Mouse (Mus musculus) liver, embryonic 14.5 days (tissue): ENCODE results near the gene Slc37a1. TPM values are rescaled to one million over a fixed set of nuclear protein-coding genes. Genes with fewer than 3 reads are reported as not detected.
A peak's percentile ranks its signal among the peaks of the same experiment; 100 is the strongest.

Experiments
- ATAC-seq: fragments of 200-750 bp; cut with Nextera tagmentation; 2 replicates; pipeline ENCODE4 v1.8.0; 2017; ENCODE audit warnings: moderate number of reproducible peaks, mild to moderate bottlenecking, moderate library complexity; ENCODE audit not compliant: insufficient read depth
- DNase-seq, 3 experiments: peaks; one replicate each; pipeline ENCODE4 v3.0.0-alpha.2; 2012 to 2013; ENCODE audit warnings: low read depth in 3 of 3, low spot score in 3 of 3
- H3K27ac ChIP-seq: fragments of 300-500 bp; sonication (generic); 2 replicates; pipeline ENCODE4 v1.5.1; 2014; ENCODE audit warnings: moderate library complexity, mild to moderate bottlenecking, control low read depth, inconsistent platforms
- H3K27me3 ChIP-seq: fragments of 300-500 bp; sonication (generic); 2 replicates; pipeline ENCODE4 v1.6.1; 2014; ENCODE audit warnings: mild to moderate bottlenecking, low read length, moderate library complexity; ENCODE audit not compliant: control insufficient read depth, insufficient read depth
- H3K36me3 ChIP-seq: fragments of 300-500 bp; sonication (generic); replicated peaks from 2 replicates; pipeline ENCODE4 v1.6.1; 2014; ENCODE audit warnings: low read depth; ENCODE audit not compliant: control insufficient read depth, insufficient read depth
- H3K4me1 ChIP-seq, 2 experiments: fragments of 200-500 bp in 1 of 2; fragments of 300-500 bp in 1 of 2; sonication (generic) in 1 of 2; replicated peaks; 2 replicates each; pipeline ENCODE4 v1.6.1; 2012 to 2014; ENCODE audit warnings: antibody characterized with exemption in 1 of 2, inconsistent platforms in 1 of 2, low read length in 1 of 2; ENCODE audit not compliant: control insufficient read depth in 2 of 2, insufficient read depth in 2 of 2
- H3K4me2 ChIP-seq: fragments of 300-500 bp; sonication (generic); 2 replicates; pipeline ENCODE4 v1.6.1; 2014; ENCODE audit warnings: low read depth, mild to moderate bottlenecking, control low read depth, moderate library complexity
- H3K4me3 ChIP-seq, 2 experiments: fragments of 200-500 bp in 1 of 2; fragments of 300-500 bp in 1 of 2; sonication (generic) in 1 of 2; 2 replicates each; pipeline ENCODE4 v1.5.1; 2012 to 2014; ENCODE audit warnings: low read depth in 2 of 2, low read length in 2 of 2, mild to moderate bottlenecking in 2 of 2, control low read depth in 1 of 2, inconsistent platforms in 1 of 2, moderate library complexity in 1 of 2; ENCODE audit not compliant: insufficient read depth in 1 of 2
- H3K9ac ChIP-seq: fragments of 300-500 bp; sonication (generic); replicated peaks from 2 replicates; pipeline ENCODE4 v1.6.1; 2014; ENCODE audit warnings: mild to moderate bottlenecking, control low read depth, moderate library complexity
- H3K9me3 ChIP-seq: fragments of 300-500 bp; sonication (generic); 2 replicates; pipeline ENCODE4 v1.6.1; 2016; ENCODE audit warnings: low read length, mixed read lengths; ENCODE audit not compliant: control insufficient read depth
- CTCF ChIP-seq: IDR thresholded peaks from 2 replicates; pipeline ENCODE4 v1.5.1; 2016; ENCODE audit warnings: antibody characterized with exemption, low read depth, control low read depth
- EP300 ChIP-seq: IDR thresholded peaks from 2 replicates; pipeline ENCODE4 v1.6.1; 2016; ENCODE audit warnings: antibody characterized with exemption, low read depth
- WGBS: fragments of 180-500 bp; shearing (Covaris S2); extraction: QIAGEN DNeasy Blood & Tissue Kit; methylation state at CpG from one replicate; pipeline ENCODE4 v1.1.7; 2014; ENCODE audit not compliant: insufficient replicate concordance; 5-methylcytosine and 5-hydroxymethylcytosine counted together
- polyA plus RNA-seq, 2 experiments: library from polyadenylated mRNA; depleted of rRNA in 1 of 2; stranded (reverse) in 1 of 2; unstranded in 1 of 2; fragments of >200 nt; fragmentation: Nextera tagmentation in 1 of 2; extraction: Ambion mirVana in 1 of 2; gene quantifications; 2 replicates each; pipeline versions ENCODE4 v1.2.1 to v1.2.3; 2012 to 2014

The Slc37a1 gene
- polyA plus RNA-seq, 2 experiments: 1.2 to 1.9 TPM

DNA sequence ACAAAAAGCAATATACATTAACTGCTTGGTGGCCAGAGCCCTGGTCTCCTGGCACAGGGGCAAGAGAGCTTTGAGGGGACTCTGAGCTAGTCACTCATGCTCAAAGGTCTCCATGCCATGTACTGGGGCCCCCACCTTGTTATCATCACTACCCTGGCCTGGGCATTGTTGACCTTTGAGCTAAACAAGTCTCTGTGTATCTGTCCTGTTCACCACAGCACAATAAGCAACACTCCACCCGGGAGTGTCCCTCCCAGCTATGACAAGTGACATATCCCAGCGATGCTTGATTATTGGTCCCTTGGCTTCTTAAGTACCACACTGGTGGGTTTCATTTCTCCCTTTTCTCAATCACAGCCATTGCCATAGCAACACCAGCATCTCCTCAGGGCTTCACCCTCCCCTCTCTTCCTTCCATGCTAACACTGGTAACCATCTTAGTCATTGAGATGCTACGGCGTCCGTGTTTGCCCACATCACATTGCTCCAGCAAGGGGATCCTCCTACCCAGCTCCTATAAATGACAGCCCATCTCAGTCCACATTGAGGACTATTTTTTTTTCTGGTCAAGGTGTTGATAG, 79.1 kb downstream of the Slc37a1 start:
- WGBS: 71% methylated on average over 5 of the region's 5 CpGs
- Histone ChIP-seq H3K9ac (no peak overlapping the region), H3K36me3 (no peaks in the 10 kb centered on the region), H3K27me3 (no peaks in the 10 kb centered on the region), H3K27ac (no peak overlapping the region), H3K4me1 (peaks cover 0 to 4% of the 10 kb centered on the region in 2 experiments; a peak in 2 of 4 replicates), H3K9me3 (no peaks in the 10 kb centered on the region), H3K4me2 (no peak overlapping the region), H3K4me3 (no peak overlapping the region)
- no peak for DNase-seq
- no peak for TF ChIP-seq CTCF
- TF ChIP-seq EP300: no peak
- no peak for ATAC-seq

DNA sequence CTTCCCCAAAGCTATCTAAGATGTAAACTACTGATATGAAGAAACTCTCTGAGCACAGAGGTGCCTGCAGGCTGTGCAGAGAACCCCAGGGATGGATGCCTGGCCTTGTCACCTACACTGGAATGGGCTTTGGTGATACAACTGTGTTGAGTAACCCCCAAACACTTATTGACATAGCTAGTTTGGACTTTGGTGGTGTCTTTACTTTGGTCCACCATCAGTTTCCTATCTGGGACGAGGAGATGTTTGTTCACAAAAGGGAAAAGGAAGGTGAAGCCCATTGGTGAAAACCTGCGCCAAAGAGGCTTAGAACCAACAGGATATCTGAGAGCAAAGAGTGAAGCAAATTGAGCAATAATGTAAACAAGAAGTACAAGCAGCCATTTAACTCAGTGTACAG, 83.6 kb downstream of the Slc37a1 start:
- no peak overlapping the region for H3K9ac ChIP-seq
- no peak overlapping the region for H3K4me2 ChIP-seq
- H3K36me3 ChIP-seq: no peaks in the 10 kb centered on the region
- TF ChIP-seq CTCF (no peak), EP300 (no peak)
- peak in 1 of 3 experiments; percentile 10 for DNase-seq
- H3K4me3 ChIP-seq: no peak overlapping the region
- no peak overlapping the region for H3K27ac ChIP-seq
- H3K27me3 ChIP-seq: no peaks in the 10 kb centered on the region
- H3K4me1 ChIP-seq: peaks cover 0 to 4% of the 10 kb centered on the region in 2 experiments; a peak in 2 of 4 replicates
- no peaks in the 10 kb centered on the region for H3K9me3 ChIP-seq
- WGBS: 40% methylated on average over 2 of the region's 2 CpGs
- peak; percentile 55; the same call in 1 of the 2 replicates for ATAC-seq

DNA sequence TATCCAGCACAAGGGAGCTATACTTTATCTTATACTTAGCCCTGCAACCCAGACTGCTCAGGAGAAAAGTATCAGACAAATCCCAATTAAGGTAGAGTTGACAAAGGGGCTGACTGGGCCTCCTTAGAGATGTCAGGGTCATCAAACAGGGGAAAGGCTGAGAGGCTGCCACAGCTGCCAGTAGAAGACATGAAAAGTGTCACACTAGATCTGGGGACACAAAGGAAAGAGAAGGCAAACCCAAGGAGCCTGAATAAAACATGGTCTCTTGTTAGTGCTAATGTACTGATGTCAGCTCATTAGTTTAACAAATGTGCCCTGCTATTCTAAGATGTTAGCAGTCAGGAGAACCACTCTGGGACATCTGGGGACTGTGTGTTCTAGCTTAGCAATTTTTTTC, 84.3 kb downstream of the Slc37a1 start:
- no peak for TF ChIP-seq EP300
- no peak for TF ChIP-seq CTCF

DNA sequence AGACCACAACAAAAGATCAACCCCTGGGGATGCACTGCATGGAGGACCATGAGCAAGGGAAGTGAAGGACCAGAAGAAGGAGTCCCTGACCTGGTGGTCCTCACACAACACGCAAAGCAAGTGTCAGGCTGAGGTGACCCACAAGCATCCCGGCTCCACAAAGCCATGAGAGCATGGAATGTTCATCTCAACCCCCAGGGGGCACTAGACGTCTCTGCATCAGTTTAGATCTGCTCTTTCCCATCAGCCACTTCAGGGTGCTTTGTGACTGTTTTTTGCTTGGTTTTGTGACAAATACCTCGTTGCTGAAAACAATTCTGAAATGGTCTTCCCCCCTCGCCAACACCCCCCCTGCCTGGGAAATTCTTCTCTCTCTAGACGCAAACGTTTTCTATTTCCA, 91.4 kb downstream of the Slc37a1 start:
- Histone ChIP-seq H3K9ac (no peak overlapping the region), H3K4me1 (peaks cover 0 to 2% of the 10 kb centered on the region in 2 experiments; a peak in 2 of 4 replicates), H3K9me3 (no peaks in the 10 kb centered on the region), H3K4me3 (no peak overlapping the region), H3K27me3 (no peaks in the 10 kb centered on the region), H3K27ac (no peak overlapping the region), H3K36me3 (no peaks in the 10 kb centered on the region), H3K4me2 (no peak overlapping the region)
- TF ChIP-seq CTCF (peak; percentile 74), EP300 (no peak)
- DNase-seq (peak in 1 of 3 experiments; percentile 7), ATAC-seq (no peak)
- 10% methylated on average over 7 of the region's 7 CpGs for WGBS

More for the DNA sequence above, 84.3 kb downstream of the Slc37a1 start:
- DNase-seq (no peak), ATAC-seq (no peak)
- H3K9ac ChIP-seq: no peak overlapping the region
- H3K27ac ChIP-seq: no peak overlapping the region
- H3K36me3 ChIP-seq: no peaks in the 10 kb centered on the region
- peaks cover 0 to 4% of the 10 kb centered on the region in 2 experiments; a peak in 2 of 4 replicates for H3K4me1 ChIP-seq
- H3K9me3 ChIP-seq: no peaks in the 10 kb centered on the region
- H3K27me3 ChIP-seq: no peaks in the 10 kb centered on the region
- no peak overlapping the region for H3K4me2 ChIP-seq
- H3K4me3 ChIP-seq: no peak overlapping the region

DNA sequence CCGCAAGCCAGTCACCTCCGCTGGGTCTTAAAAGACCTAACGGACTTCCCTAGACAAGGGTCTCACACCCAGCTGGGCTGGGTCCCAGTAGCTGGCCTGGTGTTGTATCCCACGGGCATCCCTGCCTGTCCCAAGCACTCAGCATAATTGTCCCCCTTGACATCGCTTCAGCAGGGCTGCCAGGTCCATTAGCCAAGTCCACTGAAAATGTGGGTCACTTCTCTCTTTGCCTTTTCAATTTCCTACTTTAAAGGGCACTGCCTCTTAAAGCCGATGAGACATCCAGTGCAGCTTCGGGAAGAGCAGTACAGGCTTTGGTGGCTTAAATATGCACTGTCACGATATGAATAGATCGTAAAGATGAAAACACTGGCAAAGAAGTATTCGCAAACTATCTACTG, 91.8 kb downstream of the Slc37a1 start:
- no peak overlapping the region for H3K4me3 ChIP-seq
- 66% methylated on average over 10 of the region's 10 CpGs for WGBS
- DNase-seq: no peak
- peaks cover 0 to 2% of the 10 kb centered on the region in 2 experiments; a peak in 2 of 4 replicates for H3K4me1 ChIP-seq
- H3K9ac ChIP-seq: no peak overlapping the region
- no peak for ATAC-seq
- H3K27me3 ChIP-seq: no peaks in the 10 kb centered on the region
- TF ChIP-seq CTCF (no peak), EP300 (no peak)
- H3K9me3 ChIP-seq: no peaks in the 10 kb centered on the region
- H3K4me2 ChIP-seq: no peak overlapping the region
- no peaks in the 10 kb centered on the region for H3K36me3 ChIP-seq
- no peak overlapping the region for H3K27ac ChIP-seq
